Mouse (Mus musculus) neural tube, embryonic 11.5 days (tissue): ENCODE data around the gene Zscan4c. TPM values are rescaled to one million over a fixed set of nuclear protein-coding genes. Genes with fewer than 3 reads are reported as not detected.
"Not testable (repeated sequence)": the region's sequence is repeated elsewhere in the genome, so short reads cannot be mapped to it uniquely, and the experiment has no call there.

ENCODE experiments used
- ATAC-seq: fragments of 200-750 bp; cut with Nextera tagmentation; 2 replicates; pipeline ENCODE4 v1.8.0; 2017; ENCODE audit warnings: moderate number of reproducible peaks, mild to moderate bottlenecking, moderate TSS enrichment, moderate library complexity; ENCODE audit not compliant: insufficient read depth, low FRiP score, low TSS enrichment
- DNase-seq: peaks from one replicate; pipeline ENCODE4 v3.0.0-alpha.2; 2015; ENCODE audit warnings: low spot score
- H3K27ac ChIP-seq: fragments of 300-500 bp; sonication (generic); 2 replicates; pipeline ENCODE4 v1.5.1; 2014; ENCODE audit warnings: low read depth, mild to moderate bottlenecking, low read length
- H3K27me3 ChIP-seq: fragments of 300-500 bp; sonication (generic); 2 replicates; pipeline ENCODE4 v1.6.1; 2014; ENCODE audit warnings: mild to moderate bottlenecking, low read length, mixed read lengths; ENCODE audit not compliant: control insufficient read depth, insufficient read depth
- H3K36me3 ChIP-seq: fragments of 300-500 bp; sonication (generic); 2 replicates; pipeline ENCODE4 v1.6.1; 2014; ENCODE audit warnings: mild to moderate bottlenecking, low read length, moderate library complexity, mixed read lengths; ENCODE audit not compliant: control insufficient read depth, insufficient read depth
- H3K4me1 ChIP-seq: fragments of 300-500 bp; sonication (generic); 2 replicates; pipeline ENCODE4 v1.6.1; 2014; ENCODE audit warnings: low read length, mixed read lengths; ENCODE audit not compliant: control insufficient read depth, insufficient read depth
- H3K4me2 ChIP-seq: fragments of 300-500 bp; sonication (generic); 2 replicates; pipeline ENCODE4 v1.6.1; 2014; ENCODE audit warnings: low read depth, mild to moderate bottlenecking, moderate library complexity
- H3K4me3 ChIP-seq: fragments of 300-500 bp; sonication (generic); 2 replicates; pipeline ENCODE4 v1.5.1; 2014; ENCODE audit warnings: low read depth, low read length
- H3K9ac ChIP-seq: fragments of 300-500 bp; sonication (generic); 2 replicates; pipeline ENCODE4 v1.6.1; 2014; ENCODE audit warnings: mild to moderate bottlenecking, low read length
- H3K9me3 ChIP-seq: fragments of 300-500 bp; sonication (generic); 2 replicates; pipeline ENCODE4 v1.6.1; 2016; ENCODE audit warnings: low read length; ENCODE audit not compliant: control insufficient read depth
- WGBS: fragments of 180-500 bp; shearing (Covaris S2); extraction: QIAGEN DNeasy Blood & Tissue Kit; methylation state at CpG from one replicate; pipeline ENCODE4 v1.1.7; 2014; 5-methylcytosine and 5-hydroxymethylcytosine counted together
- microRNA-seq: library from miRNA; unstranded; fragments of <30 nt; microRNA quantifications from one replicate; pipeline ENCODE4, GENCODE M21; 2016
- polyA plus RNA-seq: library from polyadenylated mRNA; unstranded; fragments of >200 nt; fragmentation: Nextera tagmentation; extraction: Ambion mirVana; gene quantifications from 2 replicates; pipeline ENCODE4 v1.2.1, GENCODE M21; 2014

Gene Zscan4c
- polyA plus RNA-seq = not detected in 2 replicates

- H3K27ac ChIP-seq, H3K9me3 ChIP-seq, H3K9ac ChIP-seq, ATAC-seq, H3K36me3 ChIP-seq, H3K27me3 ChIP-seq, DNase-seq, H3K4me1 ChIP-seq, H3K4me3 ChIP-seq, H3K4me2 ChIP-seq: not testable (repeated sequence)
- WGBS = 94% methylated on average over 4 of the region's 4 CpGs
Measured at GRCm38 (mm10) chr7:11005445-11005844, at the start of gene Zscan4c. Zscan4c (plus strand) TSS chr7:11005745.

Small RNA genes lying within 50 kb of the gene (microRNA-seq; reads per million reads assigned to microRNA genes)
- not detected for gene Mir297-1

Other genes with a start within 250 kb of the Zscan4c start
- not detected in 2 replicates for gene Zscan4b, start 100.7 kb upstream of the Zscan4c start, polyA plus RNA-seq
- not detected in 2 replicates for gene Zscan4-ps1, start 63.9 kb downstream of the Zscan4c start, polyA plus RNA-seq
- gene Zscan4d, start 160.4 kb downstream of the Zscan4c start, polyA plus RNA-seq = not detected in 2 replicates